ENCODE assay signal across 9 mouse cellular contexts in the genomic region with DNA sequence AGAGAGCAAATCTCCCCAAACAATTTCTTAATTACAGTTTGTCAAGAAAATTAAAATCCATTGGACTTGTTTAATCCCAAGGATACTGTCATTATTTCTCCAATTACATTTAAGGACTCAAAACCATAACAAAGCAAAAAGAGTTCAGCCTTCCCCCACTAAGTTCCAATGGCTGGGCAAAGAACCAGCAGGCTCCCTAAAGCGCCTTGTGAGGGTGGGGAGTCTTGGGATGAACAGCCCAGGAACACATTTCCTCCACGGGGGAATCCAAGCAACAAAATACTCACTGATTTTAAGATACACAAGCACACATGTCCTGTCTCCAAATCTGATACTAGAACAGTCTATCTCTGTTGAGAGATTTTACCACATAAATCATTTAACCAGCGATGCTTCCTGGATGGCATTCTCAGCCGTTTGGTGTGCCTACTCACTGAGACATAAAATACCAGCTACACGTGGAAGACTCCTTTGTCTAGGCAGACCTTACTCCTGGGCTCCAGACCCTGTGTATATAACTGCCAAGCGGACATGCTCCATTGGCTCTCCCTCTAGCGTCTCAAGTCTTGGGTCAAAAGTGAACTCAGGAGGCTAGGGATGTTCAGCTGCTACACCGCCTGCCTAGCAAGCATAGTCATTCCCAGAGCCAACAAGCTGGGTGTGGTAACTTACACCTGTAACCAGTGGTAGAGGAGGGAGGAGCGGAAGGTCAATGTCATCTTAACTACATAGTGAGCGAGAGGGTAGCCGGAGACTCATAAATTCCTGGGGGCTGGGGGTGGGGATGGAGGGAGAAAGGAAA.
DNase-seq lines count a peak whose midpoint lies in the region; ATAC-seq lines count a peak whose summit lies in the region.
"Had no signal": no experiment of that assay in that cellular context is flagged by ENCODE, and none has a peak within 500 bp of the region (broad histone marks: within the 10 kb centered on the region; RNA-seq: fewer than 3 reads in every experiment).

No protein-coding gene starts in this region.

- ATAC-seq in cerebellum, adult (ENCODE audit: insufficient number of reproducible peaks, low FRiP score, low TSS enrichment) = peak; percentile 22; the same call in 1 of the 2 replicates
- ATAC-seq in lung, embryonic 15.5 days (ENCODE audit: borderline replicate concordance, extremely low read depth, low FRiP score, low TSS enrichment) = 0 out of 2 replicates have a peak, but pooled peaks have one; percentile 19
- ATAC-seq in intestine, embryonic 16.5 days = peak; percentile 67

- H3K9ac ChIP-seq in lung, embryonic 15.5 days = no peak overlapping the region
- H3K9ac ChIP-seq in intestine, embryonic 16.5 days (ENCODE audit: low read depth, low read length) = no peak overlapping the region
- H3K9ac ChIP-seq: midbrain, embryonic 12.5 days had no signal

- H3K27ac ChIP-seq in lung, embryonic 15.5 days = peak overlapping the region; percentile 80
- peak overlapping the region; percentile 64 for H3K27ac ChIP-seq in intestine, embryonic 16.5 days (ENCODE audit: low read length)
- H3K27ac ChIP-seq: midbrain, embryonic 12.5 days had no signal

- no peak for DNase-seq in cerebellum, postnatal 36 days
- DNase-seq in lung, postnatal 25 days (ENCODE audit: low spot score) = no peak
- peak; percentile 35 for DNase-seq in naive thymus-derived CD4-positive, alpha-beta T cell, adult 2 months (ENCODE audit: low read depth)
- no peak for DNase-seq in urinary bladder, postnatal 10 days (ENCODE audit: low spot score)
- DNase-seq in left cerebral cortex, postnatal 36 days (ENCODE audit: low spot score in 2 of 2) = no peak

- H3K9me3 ChIP-seq in lung, embryonic 15.5 days = no peaks in the 10 kb centered on the region
- H3K9me3 ChIP-seq in intestine, embryonic 16.5 days (ENCODE audit: control insufficient read depth, low read length) = no peaks in the 10 kb centered on the region
- H3K9me3 ChIP-seq: midbrain, embryonic 12.5 days had no signal

- H3K4me3 ChIP-seq in lung, embryonic 15.5 days = no peak overlapping the region
- no peak overlapping the region for H3K4me3 ChIP-seq in intestine, embryonic 16.5 days (ENCODE audit: low read length)
- H3K4me3 ChIP-seq: midbrain, embryonic 12.5 days had no signal

- no peaks in the 10 kb centered on the region for H3K36me3 ChIP-seq in lung, embryonic 15.5 days
- H3K36me3 ChIP-seq in intestine, embryonic 16.5 days (ENCODE audit: control insufficient read depth, insufficient read depth, low read length) = no peaks in the 10 kb centered on the region
- H3K36me3 ChIP-seq: midbrain, embryonic 12.5 days had no signal

- H3K4me2 ChIP-seq in lung, embryonic 15.5 days = no peak overlapping the region
- H3K4me2 ChIP-seq in intestine, embryonic 16.5 days (ENCODE audit: low read depth, low read length) = no peak overlapping the region
- H3K4me2 ChIP-seq: midbrain, embryonic 12.5 days had no signal

- no peaks in the 10 kb centered on the region for H3K27me3 ChIP-seq in lung, embryonic 15.5 days
- H3K27me3 ChIP-seq in intestine, embryonic 16.5 days (replicated peaks; ENCODE audit: control insufficient read depth, insufficient read depth, low read length) = no peaks in the 10 kb centered on the region
- H3K27me3 ChIP-seq: midbrain, embryonic 12.5 days had no signal

- intact Hi-C loops in left cerebral cortex, postnatal 36 days (cut with DNase I) = no loop called here

- H3K4me1 ChIP-seq in lung, embryonic 15.5 days = peaks cover 75% of the 10 kb centered on the region
- peaks cover 46% of the 10 kb centered on the region for H3K4me1 ChIP-seq in intestine, embryonic 16.5 days (ENCODE audit: control insufficient read depth, insufficient read depth, low read length)

- WGBS in lung, embryonic 15.5 days = 54% methylated on average over 11 of the region's 11 CpGs
- WGBS in intestine, embryonic 16.5 days = 50% methylated on average over 11 of the region's 11 CpGs
